Mouse (Mus musculus): ENCODE measurements at regions not wholly inside any gene's neighbourhood (a gene's known extent, or its start where the extent isn't known, plus 50 kb on each side); places are given as distances from the start of the nearest gene placed in this dataset.

DNA sequence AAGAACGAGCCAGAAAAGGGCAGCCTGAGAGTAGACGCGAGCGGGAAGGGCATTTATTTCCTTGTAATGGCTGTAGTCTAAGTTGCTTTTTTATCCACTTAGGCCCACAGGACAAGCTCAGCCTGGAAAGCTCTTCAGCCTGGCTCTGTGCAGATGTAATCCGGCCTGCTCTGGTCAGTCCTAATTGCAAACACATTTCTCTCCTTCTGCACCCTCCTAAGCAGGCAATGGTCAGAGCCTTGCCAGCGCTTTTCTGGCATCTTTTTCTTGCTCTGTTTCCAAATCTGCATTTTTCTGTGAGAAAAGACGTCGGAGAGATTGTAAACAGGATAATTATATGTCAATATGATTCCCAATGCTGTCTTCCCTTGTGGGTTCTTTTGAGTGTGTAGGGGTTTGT, 224.3 kb upstream of the Tank start:
- DNase-seq (ENCODE audit: inconsistent ontology term): peak; percentile 33

DNA sequence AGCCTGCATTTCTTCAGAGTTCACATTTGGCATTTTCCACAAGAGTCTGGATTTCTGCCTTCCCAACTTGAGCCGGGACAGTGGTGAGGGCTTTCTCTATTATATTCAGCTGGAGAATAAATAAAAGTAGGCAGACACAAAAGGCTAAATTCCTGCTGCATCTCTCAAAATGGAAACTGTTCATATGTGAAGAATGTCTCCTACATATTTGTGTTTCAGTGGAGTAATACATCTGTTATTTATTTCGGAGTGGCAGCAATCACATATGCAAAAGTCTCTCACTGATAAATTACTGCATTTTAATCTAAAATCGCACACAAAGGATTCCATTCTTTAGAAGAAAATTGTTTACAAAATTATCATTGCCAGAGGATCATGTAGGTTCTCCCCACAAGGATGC, 230.9 kb upstream of the Tank start:
- DNase-seq (ENCODE audit: inconsistent ontology term): peak; percentile 51

DNA sequence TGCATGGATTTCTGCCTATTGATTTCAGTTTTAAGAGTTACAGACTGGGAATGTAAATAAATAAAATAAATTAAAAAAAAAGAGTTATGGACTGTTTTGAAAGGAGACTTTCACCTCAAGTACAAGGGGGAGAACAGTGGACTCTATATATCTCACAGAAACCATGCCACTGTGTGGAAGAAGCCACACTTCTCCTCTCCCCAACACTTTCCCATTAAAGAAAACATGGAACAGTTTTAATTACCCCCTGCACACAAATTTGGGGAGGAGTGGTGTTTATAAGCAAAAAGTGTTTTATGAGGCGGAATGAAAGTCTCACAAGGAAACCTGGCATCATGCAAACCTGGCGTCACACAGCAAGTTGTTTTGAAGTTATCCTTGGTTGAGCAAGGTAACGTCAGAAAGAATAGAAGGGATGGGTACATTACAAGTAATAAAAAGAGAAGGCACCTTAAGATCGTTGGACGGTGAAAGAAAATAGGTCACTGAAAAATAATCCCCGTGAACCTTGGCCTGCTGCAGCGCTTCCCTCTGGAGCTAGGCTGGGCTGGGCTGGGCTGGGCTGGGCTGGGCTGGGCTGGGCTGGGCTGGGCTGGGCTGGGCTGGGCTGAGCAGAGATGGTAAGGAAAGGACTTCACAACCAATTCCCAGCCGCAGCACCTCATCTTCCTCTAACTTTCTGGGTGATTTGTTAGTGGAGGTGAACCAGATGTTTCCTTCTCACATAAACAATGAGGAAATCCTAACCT, 232.2 kb upstream of the Tank start:
- no peak for DNase-seq (ENCODE audit: inconsistent ontology term)

DNA sequence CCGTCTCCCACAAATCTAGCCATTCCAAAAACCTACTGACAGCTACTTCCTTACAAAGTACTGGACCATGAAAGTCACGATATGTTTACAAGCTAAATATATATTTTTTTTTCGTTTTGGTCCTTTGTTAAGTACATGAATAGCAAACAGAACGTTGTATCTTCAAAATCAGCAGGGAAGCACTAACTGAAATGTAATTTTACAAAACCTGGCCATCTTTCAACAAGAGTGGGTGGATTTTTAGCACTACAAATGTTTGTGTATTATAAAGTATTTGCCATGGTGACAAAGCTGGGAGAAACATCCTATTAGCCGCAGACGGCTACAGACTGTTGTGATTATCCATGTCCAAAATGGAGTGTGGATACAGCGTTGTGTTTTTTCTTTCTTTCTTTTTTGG, 233.1 kb upstream of the Tank start:
- no peak for DNase-seq (ENCODE audit: inconsistent ontology term)

DNA sequence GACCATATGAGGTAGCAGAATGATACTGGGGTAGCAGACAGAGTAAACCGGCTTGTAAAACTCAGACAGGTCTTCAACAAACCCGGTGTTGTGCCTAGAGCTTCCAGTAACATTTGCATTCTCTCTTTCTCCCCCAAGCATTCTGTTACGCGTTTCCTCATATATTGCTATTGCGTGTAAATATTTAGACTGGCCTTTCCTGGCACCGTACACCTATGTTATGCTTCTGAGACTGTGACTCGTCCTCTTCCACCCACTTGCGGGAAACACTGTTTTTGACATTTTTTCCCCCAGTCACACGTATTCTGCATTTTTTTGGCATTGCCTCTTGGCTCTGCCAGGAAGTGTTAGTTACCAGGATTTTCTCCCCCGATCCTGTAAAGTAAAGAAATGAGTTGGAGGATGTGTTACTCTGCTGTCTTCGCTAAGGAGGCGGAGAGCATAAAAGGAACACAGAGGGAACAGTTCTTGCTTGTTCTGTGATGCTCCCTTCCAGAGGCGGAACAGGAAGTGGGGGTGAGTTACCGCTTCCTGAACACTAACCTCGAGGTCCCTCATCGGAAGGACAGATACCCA, 233.7 kb upstream of the Tank start:
- no peak for DNase-seq (ENCODE audit: inconsistent ontology term)

DNA sequence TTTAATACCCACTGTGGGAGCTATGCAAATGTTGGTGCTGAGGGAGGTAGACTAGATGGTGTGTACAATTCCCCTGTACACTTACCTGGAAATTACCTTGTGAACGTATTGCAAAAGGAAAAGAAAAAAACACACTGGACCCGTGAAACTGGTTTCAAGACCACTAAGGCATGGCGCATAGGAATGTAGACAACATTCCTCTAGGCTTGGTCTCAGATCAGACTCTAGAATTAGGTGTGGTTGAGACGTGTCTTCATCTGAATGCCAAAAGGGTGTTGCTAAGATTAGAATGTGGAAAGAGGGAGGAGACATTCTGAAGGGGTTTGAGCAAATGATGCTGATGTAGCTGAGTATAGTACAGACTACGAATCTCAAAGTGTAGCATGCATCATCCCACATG, 237.1 kb upstream of the Tank start:
- no peak for DNase-seq (ENCODE audit: inconsistent ontology term)

DNA sequence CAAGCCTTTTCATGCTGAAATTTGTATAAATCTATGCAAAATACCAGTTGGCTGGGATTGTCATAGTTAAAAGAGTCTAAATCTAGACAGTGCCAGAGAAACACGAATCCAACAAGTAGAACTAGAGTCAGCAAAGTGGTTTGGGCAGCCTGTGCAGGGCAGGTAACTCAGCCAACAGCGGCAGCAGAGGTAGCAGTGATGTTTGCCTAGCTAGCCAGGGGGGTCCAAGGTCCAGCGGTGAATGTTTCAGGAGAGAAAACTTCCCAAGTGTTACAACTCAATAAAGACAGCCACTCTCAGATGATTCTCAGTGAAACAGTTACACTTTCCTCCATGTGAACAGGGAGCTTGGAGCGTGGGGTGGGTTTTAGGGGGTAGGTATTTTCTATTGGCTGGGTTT, 259.2 kb upstream of the Tank start:
- no peak for DNase-seq (ENCODE audit: inconsistent ontology term)

DNA sequence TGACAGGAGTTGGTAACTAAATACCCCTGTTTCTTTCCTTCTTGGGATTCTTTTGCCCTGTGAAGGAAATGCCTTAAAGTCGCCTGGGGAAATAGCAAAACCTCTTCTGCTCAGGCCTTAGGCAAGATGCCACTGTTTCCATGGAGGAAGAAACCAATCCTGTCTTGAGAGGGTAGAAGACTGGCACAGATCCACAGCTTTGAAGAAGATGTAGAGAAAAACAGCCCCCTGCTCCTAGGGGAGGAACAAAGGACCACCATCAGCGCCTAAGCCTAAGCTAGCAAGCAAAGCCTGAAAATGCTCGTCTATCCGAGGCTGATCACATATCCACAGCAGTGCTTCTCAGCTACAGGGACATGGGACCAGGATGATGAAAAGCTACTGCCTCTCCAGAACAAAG, 268.0 kb upstream of the Tank start:
- no peak for DNase-seq (ENCODE audit: inconsistent ontology term)

DNA sequence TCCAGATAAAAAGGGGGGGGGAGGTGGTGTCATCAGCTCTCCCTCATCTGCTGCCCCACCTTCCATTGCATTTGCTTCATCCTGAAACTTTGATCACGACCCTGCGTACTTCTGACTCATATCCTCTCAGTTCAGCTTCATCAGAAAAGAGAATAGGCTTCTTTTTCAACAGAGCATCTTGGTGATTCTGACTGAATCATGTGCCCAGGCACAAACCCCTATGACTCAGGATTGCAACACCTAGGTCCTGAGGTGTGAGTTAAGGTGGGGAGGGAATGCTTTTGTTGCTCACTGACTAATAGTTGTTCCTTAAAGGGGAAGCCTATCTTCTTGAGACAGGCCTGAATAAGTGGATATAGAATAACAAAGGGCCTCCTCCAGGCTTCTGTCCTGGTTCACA, 269.2 kb upstream of the Tank start:
- DNase-seq (ENCODE audit: inconsistent ontology term): peak; percentile 26

DNA sequence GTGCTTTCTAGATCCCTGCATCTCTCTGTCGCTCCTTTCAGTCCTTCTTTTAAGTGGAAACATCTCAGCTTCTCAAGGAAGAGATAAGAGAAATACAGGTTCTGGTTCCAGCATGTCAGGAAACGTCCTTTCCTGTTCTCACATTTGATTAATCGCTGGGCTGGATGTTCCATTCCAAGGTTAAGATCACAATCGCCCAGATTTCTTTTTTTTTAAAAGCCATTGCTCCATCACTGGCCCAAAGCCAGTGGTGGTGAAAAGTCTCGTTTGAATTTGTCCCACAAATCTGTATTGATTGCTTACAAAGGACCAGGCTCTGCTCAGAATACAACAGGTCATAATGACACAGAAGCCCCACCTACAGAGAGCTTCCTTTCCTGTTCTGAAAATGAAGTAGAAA, 281.2 kb upstream of the Tank start:
- no peak for DNase-seq (ENCODE audit: inconsistent ontology term)

DNA sequence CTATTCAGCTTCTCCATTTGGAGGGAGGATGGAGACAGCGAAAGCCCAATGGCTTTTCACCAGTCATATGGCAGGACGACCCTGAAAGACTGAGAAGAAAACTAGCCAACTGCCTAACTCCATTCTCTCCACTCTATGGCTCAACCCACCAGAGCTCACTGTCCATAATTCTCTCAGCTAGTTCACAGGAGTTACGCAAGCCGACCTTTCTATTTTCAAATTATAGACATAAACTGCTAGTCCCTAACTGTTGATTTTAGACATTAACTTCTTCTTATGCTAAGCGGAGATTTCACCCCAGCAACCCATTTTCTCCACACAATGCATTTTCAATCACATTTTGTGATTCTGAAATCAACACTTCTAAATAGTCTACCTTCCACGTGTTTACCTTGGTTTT, 281.8 kb upstream of the Tank start:
- DNase-seq (ENCODE audit: inconsistent ontology term): no peak

DNA sequence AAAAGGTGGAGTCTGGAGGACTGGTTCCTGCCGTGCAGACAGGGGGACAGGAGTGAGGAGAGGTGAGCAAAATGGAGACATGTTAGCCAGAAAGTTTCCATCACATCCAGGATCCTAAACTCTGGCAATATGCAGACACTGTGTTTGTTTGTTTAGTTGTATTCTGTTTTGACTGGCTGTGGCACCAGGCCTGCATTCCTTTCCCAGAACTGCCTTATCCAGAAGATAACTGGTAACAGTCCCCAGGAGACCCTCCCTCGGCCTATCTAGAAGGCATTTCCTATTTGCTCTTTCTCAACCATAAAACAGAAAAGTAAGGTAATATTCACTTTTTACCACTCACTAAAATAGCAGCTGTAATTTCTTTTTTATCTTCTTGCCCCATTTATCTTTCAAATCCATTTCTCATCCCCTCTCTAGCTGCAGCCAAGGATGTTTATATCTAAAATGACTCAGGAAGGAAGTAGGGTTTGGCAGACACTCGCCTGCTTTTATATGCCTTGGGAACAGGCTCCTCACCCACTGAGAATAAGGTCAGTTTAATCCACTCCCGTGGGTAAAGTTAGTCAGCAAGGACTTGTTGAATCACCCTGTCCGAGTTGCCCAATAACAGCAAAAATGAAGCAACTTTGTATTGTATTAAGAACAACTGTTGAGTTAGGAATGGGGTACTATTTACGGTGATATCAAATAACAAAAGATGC, 283.0 kb upstream of the Tank start:
- DNase-seq (ENCODE audit: inconsistent ontology term): peak; percentile 78

DNA sequence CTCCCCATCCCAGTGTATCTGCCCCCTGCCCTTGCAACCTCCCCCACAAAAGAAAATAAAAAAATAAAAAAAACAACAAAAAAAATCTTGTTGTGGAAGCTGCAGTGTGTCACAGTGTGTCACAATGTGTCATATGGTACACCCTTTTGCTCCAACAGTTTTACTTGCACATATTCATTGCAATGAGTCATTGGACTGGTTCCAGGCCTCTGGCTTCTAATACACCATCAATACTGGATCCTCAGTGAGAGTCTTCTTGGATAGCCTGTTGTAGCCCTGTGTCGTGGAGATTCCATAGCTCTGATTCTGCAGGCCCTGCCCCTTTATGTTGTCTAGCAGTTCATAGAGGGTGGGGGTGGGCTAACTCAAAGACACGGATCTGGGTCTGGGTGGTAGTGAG, 290.1 kb upstream of the Tank start:
- peak; percentile 25 for DNase-seq (ENCODE audit: inconsistent ontology term)

DNA sequence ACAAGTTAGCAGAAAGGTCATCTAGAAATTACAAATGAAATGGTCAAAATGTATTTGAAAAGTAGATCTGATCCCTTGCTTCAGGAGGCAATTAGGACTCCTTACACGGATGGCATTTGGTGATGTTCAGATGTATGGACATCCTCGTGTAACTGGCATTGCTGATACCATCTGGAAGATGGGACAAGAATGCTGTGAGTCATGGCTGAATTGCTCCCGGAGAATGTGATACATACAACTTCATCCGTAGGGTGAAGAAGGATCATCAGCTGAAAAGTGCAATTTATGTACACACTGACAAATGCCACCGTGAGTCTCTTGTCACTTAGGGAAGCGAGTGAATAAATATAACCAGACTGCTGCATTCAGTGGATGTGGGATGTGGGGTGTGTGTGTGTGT, 293.7 kb upstream of the Tank start:
- no peak for DNase-seq (ENCODE audit: inconsistent ontology term)

DNA sequence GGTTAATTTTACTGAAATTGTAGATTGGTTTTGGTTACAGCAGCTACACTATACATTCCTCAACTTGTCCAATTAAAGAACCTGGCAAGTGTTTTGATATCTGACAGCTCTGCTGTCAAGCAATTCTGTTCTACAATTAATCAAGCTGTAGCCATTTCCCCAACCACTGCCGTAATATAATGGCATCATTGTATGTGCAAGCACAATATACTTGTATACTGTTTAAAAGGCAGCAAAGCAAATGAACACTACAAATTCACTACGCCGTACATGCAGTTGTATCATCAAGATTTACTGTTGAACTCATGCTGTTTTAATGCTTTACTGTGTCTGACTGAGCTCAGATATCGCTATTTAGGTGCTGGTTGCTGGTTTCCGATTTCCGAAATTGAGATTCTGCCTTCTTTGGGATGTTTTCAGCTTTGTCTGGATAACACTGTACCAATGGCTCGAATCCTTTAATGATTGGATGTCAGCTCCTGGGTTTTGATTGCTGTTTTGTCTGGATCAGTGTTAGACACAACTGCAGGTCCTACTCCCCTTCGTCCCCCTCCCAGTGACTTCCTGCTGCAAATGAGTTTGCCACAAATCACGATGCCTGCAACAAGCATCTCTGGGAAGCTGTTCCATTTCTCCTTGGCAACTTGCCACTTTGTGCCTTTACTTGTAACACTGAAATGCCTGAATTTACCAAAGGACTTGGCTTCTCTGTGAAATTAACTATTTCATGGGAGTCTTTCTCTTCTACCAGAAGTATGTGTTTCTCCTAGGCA, 294.4 kb upstream of the Tank start:
- DNase-seq (ENCODE audit: inconsistent ontology term): no peak

DNA sequence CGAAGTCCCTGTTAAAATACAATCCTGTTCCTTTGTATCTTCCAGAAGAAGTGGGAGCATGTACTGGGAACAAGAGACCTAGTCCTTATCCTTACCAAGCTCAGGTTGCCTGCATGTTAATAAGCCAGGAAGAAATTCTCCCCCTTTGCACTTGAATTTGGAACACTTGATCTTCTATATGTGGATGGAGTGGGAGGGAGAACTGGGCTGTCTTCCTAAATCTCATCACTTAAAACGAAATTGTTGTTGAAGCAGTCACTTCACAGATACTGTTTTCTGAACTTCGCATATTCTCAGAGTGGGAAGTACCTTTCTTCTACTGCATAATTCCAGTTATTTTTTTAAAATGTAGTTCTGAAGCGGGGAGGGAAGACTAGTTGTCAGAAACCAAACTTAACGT, 305.7 kb upstream of the Tank start:
- no peak for DNase-seq (ENCODE audit: inconsistent ontology term)

DNA sequence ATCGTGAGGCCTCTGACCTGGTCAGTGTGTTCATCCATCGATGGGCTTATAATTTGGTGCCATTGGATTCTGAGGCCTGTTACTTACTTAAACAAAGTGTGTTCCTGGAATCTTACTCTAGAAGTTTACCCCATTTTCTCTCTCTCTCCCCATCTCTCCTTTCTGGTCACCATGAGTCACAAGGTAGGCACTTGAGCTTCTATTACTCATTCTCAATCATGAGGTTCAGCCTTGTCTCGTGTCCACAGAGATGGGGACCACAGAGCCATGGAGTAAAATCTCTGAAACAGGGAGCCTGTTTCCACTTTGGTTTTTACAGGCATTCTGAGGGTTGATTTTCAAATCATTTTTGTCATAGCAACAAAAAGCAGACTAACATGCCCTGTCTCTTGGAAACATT, 304.7 kb upstream of the Rbms1 start:
- DNase-seq (ENCODE audit: inconsistent ontology term): peak; percentile 66

DNA sequence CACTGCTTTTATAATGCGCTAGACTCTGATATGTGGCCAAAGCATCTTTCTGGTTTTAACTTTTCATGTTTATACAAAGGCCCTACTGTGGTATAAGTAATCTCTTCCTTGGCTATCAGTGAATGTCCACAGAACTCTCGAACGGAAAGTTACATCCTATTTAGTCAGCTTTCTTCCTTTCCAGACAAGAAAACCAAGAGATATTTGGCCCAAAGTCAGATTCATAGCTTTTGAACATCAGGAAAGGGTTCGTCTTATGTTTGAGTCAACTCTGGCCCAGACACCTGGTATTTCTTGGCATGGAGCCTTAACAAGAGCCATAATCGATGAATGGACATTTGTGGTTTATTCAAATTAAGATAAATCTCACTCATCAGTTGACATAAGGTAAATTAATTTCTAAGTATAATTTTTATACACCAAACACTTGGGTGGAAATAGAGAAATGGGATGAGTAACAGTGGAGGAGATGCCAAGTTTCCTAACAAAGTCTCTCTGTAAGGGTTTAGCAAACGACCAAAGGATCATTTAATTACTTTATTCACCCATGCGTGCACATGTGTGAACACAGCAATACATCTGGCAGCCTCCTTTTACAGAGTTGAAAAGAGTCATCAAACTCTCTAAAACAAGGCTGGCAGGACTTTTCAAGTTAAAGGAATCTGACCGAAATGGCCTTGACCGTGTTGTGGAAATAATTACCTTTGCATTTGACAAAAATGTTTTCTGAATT, 287.2 kb upstream of the Rbms1 start:
- peak; percentile 91 for DNase-seq (ENCODE audit: inconsistent ontology term)

DNA sequence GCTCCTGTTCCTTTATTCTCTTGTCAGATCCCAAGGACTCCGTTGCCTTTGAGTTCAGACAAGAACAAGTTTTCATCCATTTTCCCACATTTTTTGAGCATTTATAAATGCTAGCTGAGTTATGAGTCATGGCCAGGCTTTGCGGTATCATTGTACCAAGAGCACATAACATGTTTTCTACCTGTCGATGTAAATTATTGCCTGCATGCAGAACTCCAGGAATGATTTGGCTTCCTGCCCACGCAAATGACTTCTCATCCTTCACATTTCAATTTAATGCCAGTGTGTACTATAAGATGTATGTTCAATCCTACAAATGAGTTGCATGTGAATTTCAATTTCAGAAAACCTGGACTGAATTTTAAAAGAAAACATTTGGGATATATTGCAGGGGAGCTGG, 285.0 kb upstream of the Rbms1 start:
- peak; percentile 49 for DNase-seq (ENCODE audit: inconsistent ontology term)

DNA sequence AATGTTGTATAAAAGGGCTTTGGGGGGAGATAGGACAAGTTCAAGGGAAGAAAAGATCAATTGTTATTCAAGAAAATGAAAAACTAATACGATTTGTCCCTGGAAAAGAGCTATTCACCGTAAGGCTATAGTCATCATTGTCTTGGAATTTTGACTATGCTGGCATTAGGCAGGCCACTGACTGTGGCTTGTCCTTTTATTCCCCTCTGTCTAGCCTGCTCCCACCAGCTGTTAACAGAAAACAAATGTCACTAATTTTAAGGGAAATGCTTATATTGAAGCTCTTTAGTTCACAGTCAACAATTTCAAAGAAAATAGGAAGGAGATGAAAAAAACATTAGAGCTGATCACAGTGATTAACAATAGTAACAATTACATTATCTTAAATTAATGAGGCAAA, 284.3 kb upstream of the Rbms1 start:
- DNase-seq (ENCODE audit: inconsistent ontology term): peak; percentile 71

DNA sequence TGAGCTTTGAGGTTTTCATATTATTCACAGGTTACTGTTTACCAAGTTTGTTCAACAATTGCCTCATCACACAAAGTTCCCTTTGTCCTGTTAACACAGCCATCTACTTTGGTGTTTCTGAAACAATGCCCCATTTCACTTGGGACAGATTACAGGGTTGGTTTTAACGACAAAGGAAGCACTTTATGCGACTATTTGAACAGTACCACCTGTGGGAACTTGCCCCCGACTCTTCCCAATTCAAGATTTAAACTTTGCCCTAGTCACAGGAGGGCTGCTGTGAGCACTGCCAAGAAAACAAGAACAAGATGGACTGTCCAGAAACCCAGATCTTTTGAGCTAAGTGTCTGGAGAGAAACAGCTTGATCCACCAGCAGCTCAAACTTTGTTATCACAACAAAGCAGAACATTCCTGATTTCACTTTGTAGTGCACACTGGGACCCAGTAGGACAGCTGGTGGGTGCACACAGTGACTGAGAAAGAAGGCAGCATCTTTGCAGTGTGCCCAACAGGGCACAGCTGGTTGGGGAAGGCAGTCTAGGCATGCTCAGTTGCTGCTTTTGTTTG, 283.8 kb upstream of the Rbms1 start:
- peak; percentile 51 for DNase-seq (ENCODE audit: inconsistent ontology term)
